Mouse (Mus musculus) heart, postnatal 0 days (tissue): ENCODE results near the gene Insl6. TPM values are rescaled to one million over a fixed set of nuclear protein-coding genes. Genes with fewer than 3 reads are reported as not detected.

ENCODE experiments used
- ATAC-seq: fragments of 200-750 bp; cut with Nextera tagmentation; 2 replicates; pipeline ENCODE4 v1.8.0; 2017; ENCODE audit warnings: low read depth, moderate number of reproducible peaks, moderate library complexity; ENCODE audit not compliant: insufficient read depth
- DNase-seq: peaks from one replicate; pipeline ENCODE4 v3.0.0-alpha.2; 2016; ENCODE audit warnings: low spot score
- H3K27ac ChIP-seq: fragments of 300-500 bp; sonication (generic); 2 replicates; pipeline ENCODE4 v1.5.1; 2014; ENCODE audit warnings: low read depth, mild to moderate bottlenecking
- H3K27me3 ChIP-seq: fragments of 300-500 bp; sonication (generic); 2 replicates; pipeline ENCODE4 v1.6.1; 2014; ENCODE audit warnings: low read length, mixed read lengths; ENCODE audit not compliant: control insufficient read depth, insufficient read depth
- H3K36me3 ChIP-seq: fragments of 300-500 bp; sonication (generic); replicated peaks from 2 replicates; pipeline ENCODE4 v1.6.1; 2014; ENCODE audit warnings: low read length, mixed read lengths; ENCODE audit not compliant: control insufficient read depth, insufficient read depth
- H3K4me1 ChIP-seq: fragments of 300-500 bp; sonication (generic); 2 replicates; pipeline ENCODE4 v1.6.1; 2014; ENCODE audit warnings: antibody characterized with exemption; ENCODE audit not compliant: control insufficient read depth, insufficient read depth
- H3K4me2 ChIP-seq: fragments of 300-500 bp; sonication (generic); 2 replicates; pipeline ENCODE4 v1.6.1; 2014; ENCODE audit warnings: low read depth, mild to moderate bottlenecking, low read length, moderate library complexity
- H3K4me3 ChIP-seq: fragments of 300-500 bp; sonication (generic); 2 replicates; pipeline ENCODE4 v1.5.1; 2014; ENCODE audit warnings: low read depth, low read length
- H3K9ac ChIP-seq: fragments of 300-500 bp; sonication (generic); replicated peaks from 2 replicates; pipeline ENCODE4 v1.6.1; 2014; ENCODE audit warnings: low read depth, low read length, mixed read lengths
- H3K9me3 ChIP-seq: fragments of 300-500 bp; sonication (generic); replicated peaks from 2 replicates; pipeline ENCODE4 v1.6.1; 2016; ENCODE audit warnings: low read length; ENCODE audit not compliant: control insufficient read depth
- CTCF ChIP-seq: IDR thresholded peaks from 2 replicates; pipeline ENCODE4 v1.5.1; 2016; ENCODE audit warnings: antibody characterized with exemption, control low read depth, low read depth
- EP300 ChIP-seq: IDR thresholded peaks from 2 replicates; pipeline ENCODE4 v1.6.1; 2016; ENCODE audit warnings: antibody characterized with exemption, low read depth
- WGBS: fragments of 180-500 bp; shearing (Covaris S2); extraction: QIAGEN DNeasy Blood & Tissue Kit; methylation state at CpG from one replicate; pipeline ENCODE4 v1.1.7; 2014; 5-methylcytosine and 5-hydroxymethylcytosine counted together
- polyA plus RNA-seq: library from polyadenylated mRNA; unstranded; fragments of >200 nt; fragmentation: Nextera tagmentation; extraction: Ambion mirVana; gene quantifications from 2 replicates; pipeline ENCODE4 v1.2.1, GENCODE M21; 2015
- total RNA-seq: library from RNA; depleted of rRNA; stranded (reverse); fragments of >200 nt; gene quantifications from 2 replicates; pipeline ENCODE4 v1.2.3, GENCODE M21; 2014; ENCODE audit warnings: low replicate concordance

Insl6 gene
- total and polyA plus RNA-seq, 2 experiments from 2014 or later, result 3.0 TPM

DNA sequence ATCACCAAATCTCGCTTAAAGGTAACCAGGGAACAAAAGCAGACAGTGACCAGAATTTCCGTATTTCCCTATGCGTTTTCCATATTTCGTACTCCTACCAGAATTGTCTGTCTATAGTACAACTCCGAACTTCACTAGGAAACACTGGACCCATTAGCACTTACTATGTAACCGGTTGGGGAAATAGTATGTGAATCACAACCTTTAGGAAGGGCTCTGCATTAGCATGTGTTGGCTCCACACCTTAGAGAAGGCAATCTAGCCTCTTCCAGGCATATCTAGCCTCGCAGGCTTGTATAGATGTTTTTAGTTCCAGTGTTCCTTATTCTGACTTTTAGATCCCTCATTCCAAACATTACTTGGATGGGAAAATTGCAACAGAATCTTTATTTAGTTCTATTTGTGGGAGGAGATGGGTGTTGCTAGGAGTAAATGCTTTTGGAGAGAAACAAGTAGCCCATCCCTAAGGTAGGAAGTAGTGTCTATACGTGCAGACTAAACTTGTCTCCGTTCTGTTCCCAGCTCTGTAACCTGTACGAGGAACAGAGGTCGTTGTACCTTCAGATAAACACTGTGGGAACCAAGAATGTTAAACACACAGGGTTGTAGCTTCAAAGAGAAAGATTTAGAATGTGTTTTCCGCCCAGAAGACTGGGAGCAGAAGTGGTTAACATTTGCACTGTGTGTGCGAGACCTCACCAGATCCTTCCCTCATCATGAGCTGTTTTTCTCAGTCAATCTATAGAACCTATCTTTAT, 37.2 kb upstream of the Insl6 start:
- Histone ChIP-seq H3K27me3 (no peaks in the 10 kb centered on the region), H3K27ac (no peak overlapping the region), H3K4me2 (peak overlapping the region; percentile 94), H3K4me1 (peaks cover 6% of the 10 kb centered on the region; the same call in 1 of the 2 replicates), H3K36me3 (no peaks in the 10 kb centered on the region), H3K9me3 (no peaks in the 10 kb centered on the region), H3K4me3 (peak overlapping the region; percentile 79), H3K9ac (peak overlapping the region; percentile 72; the same call in 1 of the 2 replicates)
- 37% methylated on average over 13 of the region's 13 CpGs for WGBS
- ATAC-seq, result 0 out of 2 replicates have a peak, but pooled peaks have one; percentile 25
- no peak for TF ChIP-seq CTCF
- TF ChIP-seq EP300, result no peak
- peak; percentile 16 for DNase-seq

DNA sequence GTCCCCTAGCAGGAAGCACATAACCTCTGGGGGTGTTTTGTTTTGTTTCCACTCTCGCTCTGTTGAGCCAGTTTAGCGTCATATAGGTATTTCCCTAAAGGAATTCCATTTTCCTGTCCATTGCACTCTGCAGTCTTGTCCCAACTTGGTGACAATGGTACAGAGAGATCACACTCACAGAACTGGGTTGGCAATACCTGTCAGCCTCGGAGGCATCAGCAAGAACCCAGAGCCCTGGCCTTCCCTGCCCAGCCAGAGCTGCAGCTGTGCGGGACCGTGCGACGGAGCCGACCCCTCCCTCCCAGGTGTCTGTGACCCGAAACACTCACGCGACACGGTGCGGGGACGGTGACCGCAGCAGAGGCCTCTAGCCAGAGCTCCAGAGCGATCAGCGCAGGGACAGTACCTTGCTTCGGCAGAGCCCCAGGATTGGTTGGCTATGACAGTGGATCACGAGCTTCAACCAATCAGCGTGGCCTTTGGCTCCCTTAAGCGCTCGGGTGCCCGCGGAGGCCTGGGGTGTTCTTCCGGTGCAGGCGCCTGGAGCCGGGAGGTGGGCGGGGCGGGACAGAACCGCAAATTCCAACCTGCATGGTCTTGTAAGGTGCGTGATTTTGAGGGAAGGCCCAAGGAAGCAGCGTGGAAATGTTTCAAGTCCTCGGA, 36.4 kb upstream of the Insl6 start:
- H3K27me3 ChIP-seq, result no peaks in the 10 kb centered on the region
- DNase-seq (peak; percentile 94), ATAC-seq (peak; percentile 100)
- TF ChIP-seq CTCF, result no peak
- TF ChIP-seq EP300, result no peak
- H3K9me3 ChIP-seq, result no peaks in the 10 kb centered on the region
- H3K4me1 ChIP-seq, result peaks cover 6% of the 10 kb centered on the region; the same call in 1 of the 2 replicates
- H3K36me3 ChIP-seq, result 0 out of 2 replicates have a peak, but pooled peaks cover 3% of the 10 kb centered on the region
- H3K27ac ChIP-seq, result peak overlapping the region; percentile 67; the same call in 1 of the 2 replicates
- peak overlapping the region; percentile 79 for H3K4me3 ChIP-seq
- H3K4me2 ChIP-seq, result peak overlapping the region; percentile 94
- peak overlapping the region; percentile 72 for H3K9ac ChIP-seq
- 3% methylated on average over 33 of the region's 33 CpGs for WGBS

DNA sequence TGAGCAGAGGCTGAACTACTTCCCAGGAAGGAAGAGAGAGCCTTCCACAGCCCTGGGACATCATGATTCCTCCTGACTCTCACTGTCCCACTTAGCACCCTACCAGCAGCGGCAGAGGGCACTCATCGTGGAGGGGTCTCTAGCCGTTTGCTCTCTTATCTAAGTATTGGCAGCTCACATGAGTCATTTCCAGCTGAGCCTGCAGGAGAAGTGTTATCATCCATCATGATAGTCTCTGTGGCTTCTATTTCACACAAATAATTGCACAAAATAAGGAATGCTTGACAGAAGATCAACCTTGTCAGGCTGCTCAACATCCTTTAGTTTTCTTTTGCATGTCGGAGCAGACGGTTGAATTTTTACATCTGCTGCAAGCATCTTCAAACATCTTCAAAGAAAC, 35.1 kb upstream of the Insl6 start:
- H3K27me3 ChIP-seq, result no peaks in the 10 kb centered on the region
- 50% methylated on average over 5 of the region's 5 CpGs for WGBS
- TF ChIP-seq CTCF (no peak), EP300 (no peak)
- ATAC-seq (no peak), DNase-seq (no peak)
- H3K4me1 ChIP-seq, result peaks cover 6% of the 10 kb centered on the region; the same call in 1 of the 2 replicates
- no peak overlapping the region for H3K4me3 ChIP-seq
- no peak overlapping the region for H3K27ac ChIP-seq
- no peaks in the 10 kb centered on the region for H3K9me3 ChIP-seq
- peaks cover 9% of the 10 kb centered on the region; the same call in 1 of the 2 replicates for H3K36me3 ChIP-seq
- H3K9ac ChIP-seq, result no peak overlapping the region
- no peak overlapping the region for H3K4me2 ChIP-seq

DNA sequence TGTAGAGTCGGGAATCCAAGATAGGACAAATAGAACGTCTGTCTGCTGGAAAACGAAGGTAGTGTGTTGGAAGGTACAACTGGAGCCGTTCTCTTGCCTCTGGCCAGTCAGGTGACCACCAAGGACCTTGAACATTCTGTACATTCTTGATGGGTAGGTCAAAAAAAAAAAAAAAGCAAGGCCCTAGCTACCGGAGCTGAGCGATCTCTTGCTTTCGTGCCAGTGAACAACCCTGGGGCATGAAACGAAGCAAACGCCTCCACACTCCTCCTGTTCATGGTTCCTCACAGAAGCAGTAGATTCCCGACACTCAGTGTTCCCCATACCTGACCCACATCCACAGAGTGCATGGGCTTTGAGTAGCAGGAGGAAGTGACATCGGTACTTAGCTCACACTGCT, 31.1 kb upstream of the Insl6 start:
- no peak overlapping the region for H3K9ac ChIP-seq
- peaks cover 9% of the 10 kb centered on the region for H3K36me3 ChIP-seq
- H3K4me3 ChIP-seq, result no peak overlapping the region
- no peak for TF ChIP-seq CTCF
- no peak for TF ChIP-seq EP300
- H3K27ac ChIP-seq, result no peak overlapping the region
- H3K27me3 ChIP-seq, result no peaks in the 10 kb centered on the region
- peaks cover 4% of the 10 kb centered on the region; the same call in 1 of the 2 replicates for H3K4me1 ChIP-seq
- H3K4me2 ChIP-seq, result no peak overlapping the region
- no peak; the same call in 1 of the 2 replicates for ATAC-seq
- WGBS, result 75% methylated on average over 11 of the region's 11 CpGs
- no peak for DNase-seq
- no peaks in the 10 kb centered on the region for H3K9me3 ChIP-seq

- Histone ChIP-seq H3K36me3 (peaks cover 10% of the 10 kb centered on the region), H3K4me2 (peak overlapping the region; percentile 78), H3K4me3 (peak overlapping the region; percentile 44), H3K27ac (no peak overlapping the region), H3K27me3 (no peaks in the 10 kb centered on the region), H3K4me1 (no peaks in the 10 kb centered on the region), H3K9me3 (no peaks in the 10 kb centered on the region), H3K9ac (no peak overlapping the region; the same call in 1 of the 2 replicates)
- DNase-seq (peak; percentile 79), ATAC-seq (peak; percentile 51; the same call in 1 of the 2 replicates)
- 4% methylated on average over 20 of the region's 20 CpGs for WGBS
- TF ChIP-seq EP300 (no peak), CTCF (peak; percentile 85)
Measured at GRCm38 (mm10) chr19:29354895-29355877, 30.0 kb upstream of the Insl6 start.
